Mouse (Mus musculus): ENCODE measurements around the gene Myo15b. TPM values are rescaled to one million over a fixed set of nuclear protein-coding genes. Genes with fewer than 3 reads are reported as not detected.

Myo15b gene
- polyA plus RNA-seq, 1 experiment from 2014 or later = 0.27 TPM

- H3K27me3 ChIP-seq (replicated peaks) = no peaks in the 10 kb centered on the region
- no peak overlapping the region for H3K27ac ChIP-seq (replicated peaks)
- no peak overlapping the region for H3K9ac ChIP-seq
- no peak overlapping the region for H3K4me3 ChIP-seq
- H3K36me3 ChIP-seq = peaks cover 67% of the 10 kb centered on the region
- H3K4me1 ChIP-seq = peaks cover 25% of the 10 kb centered on the region
- WGBS = 83% methylated on average over 16 of the region's 16 CpGs
- ATAC-seq (ENCODE audit: extremely low read depth, insufficient number of reproducible peaks, low FRiP score, low TSS enrichment) = no peak
- H3K4me2 ChIP-seq = no peak overlapping the region
- H3K9me3 ChIP-seq = no peaks in the 10 kb centered on the region
These were observed 38.1 kb upstream of the Myo15b start for GRCm38 (mm10) chr11:115819915-115820623.

- 64% methylated on average over 4 of the region's 4 CpGs for WGBS
- Histone ChIP-seq H3K9me3 (no peaks in the 10 kb centered on the region), H3K27ac (replicated peaks) (no peak overlapping the region), H3K27me3 (replicated peaks) (0 out of 2 replicates have a peak, but pooled peaks cover 3% of the 10 kb centered on the region), H3K4me3 (no peak overlapping the region), H3K4me1 (peaks cover 23% of the 10 kb centered on the region), H3K4me2 (no peak overlapping the region), H3K9ac (no peak overlapping the region), H3K36me3 (peaks cover 66% of the 10 kb centered on the region)
- no peak for ATAC-seq (ENCODE audit: extremely low read depth, insufficient number of reproducible peaks, low FRiP score, low TSS enrichment)
These were observed 37.2 kb upstream of the Myo15b start for GRCm38 (mm10) chr11:115821001-115821400.

- ATAC-seq (ENCODE audit: extremely low read depth, insufficient number of reproducible peaks, low FRiP score, low TSS enrichment) = peak; percentile 92
- under 1% methylated on average over 86 of the region's 87 CpGs for WGBS
- peak within 1 kb of the TSS; percentile 99 for H3K4me2 ChIP-seq
- H3K4me3 ChIP-seq = peak within 1 kb of the TSS; percentile 88
- H3K9me3 ChIP-seq = no peaks in the 10 kb centered on the region
- H3K27me3 ChIP-seq (replicated peaks) = 0 out of 2 replicates have a peak, but pooled peaks cover 4% of the 10 kb centered on the region
- H3K36me3 ChIP-seq = peaks cover 39% of the 10 kb centered on the region
- H3K9ac ChIP-seq = peak within 1 kb of the TSS; percentile 88
- H3K27ac ChIP-seq (replicated peaks) = peak within 1 kb of the TSS; percentile 22; the same call in 1 of the 2 replicates
- H3K4me1 ChIP-seq = peaks cover 38% of the 10 kb centered on the region
These were observed 34.1 kb upstream of the Myo15b start, which contains the start of gene Llgl2 for GRCm38 (mm10) chr11:115823774-115824740. TSS of gene Llgl2 (plus strand) at chr11:115824049.

- Histone ChIP-seq H3K4me1 (peaks cover 46% of the 10 kb centered on the region), H3K27ac (replicated peaks) (0 out of 2 replicates have a peak overlapping the region, but pooled peaks have one; percentile 22), H3K9me3 (no peaks in the 10 kb centered on the region), H3K27me3 (replicated peaks) (0 out of 2 replicates have a peak, but pooled peaks cover 4% of the 10 kb centered on the region), H3K4me3 (peak overlapping the region; percentile 88), H3K4me2 (peak overlapping the region; percentile 99), H3K9ac (peak overlapping the region; percentile 88), H3K36me3 (peaks cover 32% of the 10 kb centered on the region)
- 13% methylated on average over 11 of the region's 11 CpGs for WGBS
- no peak for ATAC-seq (ENCODE audit: extremely low read depth, insufficient number of reproducible peaks, low FRiP score, low TSS enrichment)
These were observed 33.4 kb upstream of the Myo15b start for GRCm38 (mm10) chr11:115824813-115825212.

GRCm38 (mm10) chr11:115826487-115826886 is 31.7 kb upstream of the Myo15b start:
- WGBS = 55% methylated on average over 5 of the region's 5 CpGs
- no peak overlapping the region for H3K27ac ChIP-seq (replicated peaks)
- H3K4me2 ChIP-seq = no peak overlapping the region
- H3K4me3 ChIP-seq = no peak overlapping the region
- 0 out of 2 replicates have a peak, but pooled peaks cover 4% of the 10 kb centered on the region for H3K27me3 ChIP-seq (replicated peaks)
- H3K4me1 ChIP-seq = peaks cover 62% of the 10 kb centered on the region
- no peak for ATAC-seq (ENCODE audit: extremely low read depth, insufficient number of reproducible peaks, low FRiP score, low TSS enrichment)
- peaks cover 16% of the 10 kb centered on the region for H3K36me3 ChIP-seq
- no peak overlapping the region for H3K9ac ChIP-seq
- no peaks in the 10 kb centered on the region for H3K9me3 ChIP-seq

GRCm38 (mm10) chr11:115827624-115828023 is 30.6 kb upstream of the Myo15b start:
- Histone ChIP-seq H3K27ac (replicated peaks) (no peak overlapping the region), H3K4me2 (no peak overlapping the region), H3K36me3 (peaks cover 4% of the 10 kb centered on the region), H3K9me3 (no peaks in the 10 kb centered on the region), H3K27me3 (replicated peaks) (0 out of 2 replicates have a peak, but pooled peaks cover 4% of the 10 kb centered on the region), H3K4me3 (no peak overlapping the region), H3K4me1 (peaks cover 74% of the 10 kb centered on the region), H3K9ac (no peak overlapping the region)
- 77% methylated on average over 6 of the region's 6 CpGs for WGBS
- no peak for ATAC-seq (ENCODE audit: extremely low read depth, insufficient number of reproducible peaks, low FRiP score, low TSS enrichment)

- H3K36me3 ChIP-seq = no peaks in the 10 kb centered on the region
- H3K9ac ChIP-seq = peak overlapping the region; percentile 63
- peak overlapping the region; percentile 8 for H3K27ac ChIP-seq (replicated peaks)
- WGBS = 41% methylated on average over 4 of the region's 4 CpGs
- H3K4me2 ChIP-seq = no peak overlapping the region
- no peak for ATAC-seq (ENCODE audit: extremely low read depth, insufficient number of reproducible peaks, low FRiP score, low TSS enrichment)
- H3K9me3 ChIP-seq = no peaks in the 10 kb centered on the region
- H3K27me3 ChIP-seq (replicated peaks) = 0 out of 2 replicates have a peak, but pooled peaks cover 4% of the 10 kb centered on the region
- H3K4me3 ChIP-seq = no peak overlapping the region
- peaks cover 82% of the 10 kb centered on the region for H3K4me1 ChIP-seq
These were observed 29.2 kb upstream of the Myo15b start for GRCm38 (mm10) chr11:115829036-115829435.

- no peak for ATAC-seq (ENCODE audit: extremely low read depth, insufficient number of reproducible peaks, low FRiP score, low TSS enrichment)
- Histone ChIP-seq H3K36me3 (no peaks in the 10 kb centered on the region), H3K4me1 (peaks cover 85% of the 10 kb centered on the region), H3K9me3 (no peaks in the 10 kb centered on the region), H3K4me2 (peak overlapping the region; percentile 32), H3K9ac (peak overlapping the region; percentile 61), H3K27me3 (replicated peaks) (0 out of 2 replicates have a peak, but pooled peaks cover 4% of the 10 kb centered on the region), H3K27ac (replicated peaks) (peak overlapping the region; percentile 93), H3K4me3 (no peak overlapping the region)
- WGBS = 20% methylated on average over 25 of the region's 25 CpGs
These were observed 27.5 kb upstream of the Myo15b start for GRCm38 (mm10) chr11:115830550-115831325.

- no peak for ATAC-seq (ENCODE audit: extremely low read depth, insufficient number of reproducible peaks, low FRiP score, low TSS enrichment)
- Histone ChIP-seq H3K4me2 (peak overlapping the region; percentile 32), H3K27ac (replicated peaks) (peak overlapping the region; percentile 93), H3K36me3 (no peaks in the 10 kb centered on the region), H3K4me3 (no peak overlapping the region), H3K9me3 (no peaks in the 10 kb centered on the region), H3K27me3 (replicated peaks) (no peaks in the 10 kb centered on the region), H3K9ac (peak overlapping the region; percentile 61), H3K4me1 (peaks cover 84% of the 10 kb centered on the region)
- 33% methylated on average over 3 of the region's 3 CpGs for WGBS
These were observed 26.7 kb upstream of the Myo15b start for GRCm38 (mm10) chr11:115831518-115831917.

GRCm38 (mm10) chr11:115832064-115832463 is 26.1 kb upstream of the Myo15b start:
- no peaks in the 10 kb centered on the region for H3K27me3 ChIP-seq (replicated peaks)
- H3K27ac ChIP-seq (replicated peaks) = peak overlapping the region; percentile 93
- H3K36me3 ChIP-seq = no peaks in the 10 kb centered on the region
- no peaks in the 10 kb centered on the region for H3K9me3 ChIP-seq
- no peak overlapping the region for H3K4me3 ChIP-seq
- peak overlapping the region; percentile 70 for H3K9ac ChIP-seq
- peak overlapping the region; percentile 56 for H3K4me2 ChIP-seq
- 59% methylated on average over 6 of the region's 6 CpGs for WGBS
- ATAC-seq (ENCODE audit: extremely low read depth, insufficient number of reproducible peaks, low FRiP score, low TSS enrichment) = no peak
- peaks cover 86% of the 10 kb centered on the region for H3K4me1 ChIP-seq

All from heart, embryonic 13.5 days (tissue).